Mouse (Mus musculus): ENCODE results near the gene Tmem185a. TPM values are rescaled to one million over a fixed set of nuclear protein-coding genes. Genes with fewer than 3 reads are reported as not detected.
"Not testable (repeated sequence)": the region's sequence is repeated elsewhere in the genome, so short reads cannot be mapped to it uniquely, and the experiment has no call there.

Gene Tmem185a
- polyA plus RNA-seq, 1 experiment = 64.0 TPM

GRCm38 (mm10) chrX:70463621-70464020 lies 13.4 kb downstream of the Tmem185a start:
- TF ChIP-seq CTCF (IDR thresholded peaks at IDR 0.05; ENCODE audit: borderline replicate concordance, insufficient read depth, low read depth, low read length) (no peak), POLR2A (IDR thresholded peaks at IDR 0.05; ENCODE audit: borderline replicate concordance, insufficient read depth, low read length) (no peak)
- Histone ChIP-seq H3K27me3 (ENCODE audit: control insufficient read depth, insufficient read depth, low read length) (no peaks in the 10 kb centered on the region), H3K4me1 (ENCODE audit: control insufficient read depth, insufficient read depth, low read length) (no peaks in the 10 kb centered on the region), H3K27ac (ENCODE audit: insufficient read depth, low read length) (no peak overlapping the region), H3K4me3 (replicated peaks; ENCODE audit: insufficient read depth, low read depth, low read length) (no peak overlapping the region)
- DNase-seq = no peak
- 92% methylated on average over 5 of the region's 5 CpGs for WGBS

DNA sequence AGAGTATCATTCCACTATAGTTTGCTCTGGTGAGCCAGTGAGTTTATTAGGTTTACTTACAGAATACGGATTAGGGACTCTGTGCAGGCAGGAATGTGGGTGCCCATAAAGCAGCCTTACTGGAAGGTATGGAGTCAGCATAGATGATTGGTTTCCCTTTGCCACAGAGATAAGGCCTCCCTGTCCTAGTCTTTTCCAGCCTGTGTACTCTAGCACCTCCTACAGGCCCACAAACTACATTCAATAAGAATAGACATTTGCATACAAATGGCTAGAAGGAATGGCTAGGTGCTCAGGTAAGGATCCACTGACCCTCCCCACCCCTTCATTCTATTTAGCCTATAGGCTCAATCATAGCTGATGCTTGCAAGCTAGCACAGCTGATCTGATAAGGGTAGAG lies 24.6 kb downstream of the Tmem185a start:
- not testable (repeated sequence) for H3K27me3 ChIP-seq (ENCODE audit: control insufficient read depth, insufficient read depth, low read length); H3K4me3 ChIP-seq (replicated peaks; ENCODE audit: insufficient read depth, low read depth, low read length); DNase-seq; H3K27ac ChIP-seq (ENCODE audit: insufficient read depth, low read length); H3K4me1 ChIP-seq (ENCODE audit: control insufficient read depth, insufficient read depth, low read length)
- no CpG with 5 or more reads among the region's 1 CpGs for WGBS

- not testable (repeated sequence) for H3K27ac ChIP-seq (ENCODE audit: insufficient read depth, low read length); H3K27me3 ChIP-seq (ENCODE audit: control insufficient read depth, insufficient read depth, low read length); H3K4me1 ChIP-seq (ENCODE audit: control insufficient read depth, insufficient read depth, low read length); H3K4me3 ChIP-seq (replicated peaks; ENCODE audit: insufficient read depth, low read depth, low read length); DNase-seq
- 68% methylated on average over 3 of the region's 3 CpGs for WGBS
Observed at GRCm38 (mm10) chrX:70425473-70425872, 51.5 kb downstream of the Tmem185a start.

Other genes starting within 250 kb of the Tmem185a start
- gene Ids, start 112.1 kb downstream of the Tmem185a start, polyA plus RNA-seq (2012; rRNA removed) = 130 and 137 TPM in 2 replicates
- gene 1110012L19Rik, start 91.3 kb downstream of the Tmem185a start, polyA plus RNA-seq (2012; rRNA removed) = 20.5 and 22.9 TPM in 2 replicates